Mouse (Mus musculus): Measurements from ENCODE around the gene Lrrc1.
A peak's percentile ranks its signal among the peaks of the same experiment; 100 is the strongest.

GRCm38 (mm10) chr9:77551036-77551512 is 6.4 kb upstream of the Lrrc1 start:
- TF ChIP-seq CTCF (IDR thresholded peaks at IDR 0.05; ENCODE audit: low read depth) (peak; percentile 49), EP300 (optimal IDR thresholded peaks at IDR 0.05) (no peak)

Data from stomach, postnatal 0 days (tissue).